Mouse (Mus musculus) liver, embryonic 14.5 days (tissue): ENCODE results near the gene Zmiz1. TPM values are rescaled to one million over a fixed set of nuclear protein-coding genes. Genes with fewer than 3 reads are reported as not detected.

Experiments used
- ATAC-seq: fragments of 200-750 bp; cut with Nextera tagmentation; 2 replicates; pipeline ENCODE4 v1.8.0; 2017; ENCODE audit warnings: moderate number of reproducible peaks, mild to moderate bottlenecking, moderate library complexity; ENCODE audit not compliant: insufficient read depth
- DNase-seq, 3 experiments: peaks; one replicate each; pipeline ENCODE4 v3.0.0-alpha.2; 2012 to 2013; ENCODE audit warnings: low read depth in 3 of 3, low spot score in 3 of 3
- H3K27ac ChIP-seq: fragments of 300-500 bp; sonication (generic); 2 replicates; pipeline ENCODE4 v1.5.1; 2014; ENCODE audit warnings: moderate library complexity, mild to moderate bottlenecking, control low read depth, inconsistent platforms
- H3K27me3 ChIP-seq: fragments of 300-500 bp; sonication (generic); 2 replicates; pipeline ENCODE4 v1.6.1; 2014; ENCODE audit warnings: mild to moderate bottlenecking, low read length, moderate library complexity; ENCODE audit not compliant: control insufficient read depth, insufficient read depth
- H3K36me3 ChIP-seq: fragments of 300-500 bp; sonication (generic); replicated peaks from 2 replicates; pipeline ENCODE4 v1.6.1; 2014; ENCODE audit warnings: low read depth; ENCODE audit not compliant: control insufficient read depth, insufficient read depth
- H3K4me1 ChIP-seq, 2 experiments: fragments of 200-500 bp in 1 of 2; fragments of 300-500 bp in 1 of 2; sonication (generic) in 1 of 2; replicated peaks; 2 replicates each; pipeline ENCODE4 v1.6.1; 2012 to 2014; ENCODE audit warnings: antibody characterized with exemption in 1 of 2, inconsistent platforms in 1 of 2, low read length in 1 of 2; ENCODE audit not compliant: control insufficient read depth in 2 of 2, insufficient read depth in 2 of 2
- H3K4me2 ChIP-seq: fragments of 300-500 bp; sonication (generic); 2 replicates; pipeline ENCODE4 v1.6.1; 2014; ENCODE audit warnings: low read depth, mild to moderate bottlenecking, control low read depth, moderate library complexity
- H3K4me3 ChIP-seq, 2 experiments: fragments of 200-500 bp in 1 of 2; fragments of 300-500 bp in 1 of 2; sonication (generic) in 1 of 2; 2 replicates each; pipeline ENCODE4 v1.5.1; 2012 to 2014; ENCODE audit warnings: low read depth in 2 of 2, low read length in 2 of 2, mild to moderate bottlenecking in 2 of 2, control low read depth in 1 of 2, inconsistent platforms in 1 of 2, moderate library complexity in 1 of 2; ENCODE audit not compliant: insufficient read depth in 1 of 2
- H3K9ac ChIP-seq: fragments of 300-500 bp; sonication (generic); replicated peaks from 2 replicates; pipeline ENCODE4 v1.6.1; 2014; ENCODE audit warnings: mild to moderate bottlenecking, control low read depth, moderate library complexity
- H3K9me3 ChIP-seq: fragments of 300-500 bp; sonication (generic); 2 replicates; pipeline ENCODE4 v1.6.1; 2016; ENCODE audit warnings: low read length, mixed read lengths; ENCODE audit not compliant: control insufficient read depth
- CTCF ChIP-seq: IDR thresholded peaks from 2 replicates; pipeline ENCODE4 v1.5.1; 2016; ENCODE audit warnings: antibody characterized with exemption, low read depth, control low read depth
- EP300 ChIP-seq: IDR thresholded peaks from 2 replicates; pipeline ENCODE4 v1.6.1; 2016; ENCODE audit warnings: antibody characterized with exemption, low read depth
- WGBS: fragments of 180-500 bp; shearing (Covaris S2); extraction: QIAGEN DNeasy Blood & Tissue Kit; methylation state at CpG from one replicate; pipeline ENCODE4 v1.1.7; 2014; ENCODE audit not compliant: insufficient replicate concordance; 5-methylcytosine and 5-hydroxymethylcytosine counted together
- microRNA-seq: library from miRNA; unstranded; fragments of <30 nt; microRNA quantifications from one replicate; pipeline ENCODE4, GENCODE M21; 2016
- polyA plus RNA-seq, 2 experiments: library from polyadenylated mRNA; depleted of rRNA in 1 of 2; stranded (reverse) in 1 of 2; unstranded in 1 of 2; fragments of >200 nt; fragmentation: Nextera tagmentation in 1 of 2; extraction: Ambion mirVana in 1 of 2; gene quantifications; 2 replicates each; pipeline versions ENCODE4 v1.2.1 to v1.2.3; 2012 to 2014

The Zmiz1 gene
- polyA plus RNA-seq, 2 experiments, result 3.4 to 4.0 TPM

GRCm38 (mm10) chr14:25711177-25711576 is 252.2 kb downstream of the Zmiz1 start:
- 56% methylated on average over 7 of the region's 7 CpGs for WGBS
- no peaks in the 10 kb centered on the region for H3K36me3 ChIP-seq
- H3K27ac ChIP-seq, result no peak overlapping the region
- no peak for TF ChIP-seq EP300
- TF ChIP-seq CTCF, result no peak
- H3K27me3 ChIP-seq, result no peaks in the 10 kb centered on the region
- no peak overlapping the region for H3K4me3 ChIP-seq
- DNase-seq (no peak), ATAC-seq (no peak)
- H3K9me3 ChIP-seq, result no peaks in the 10 kb centered on the region
- H3K9ac ChIP-seq, result no peak overlapping the region
- peaks cover 8 to 38% of the 10 kb centered on the region in 2 experiments for H3K4me1 ChIP-seq
- H3K4me2 ChIP-seq, result no peak overlapping the region

GRCm38 (mm10) chr14:25711602-25712001 is 252.6 kb downstream of the Zmiz1 start:
- Histone ChIP-seq H3K4me1 (peaks cover 8 to 38% of the 10 kb centered on the region in 2 experiments), H3K27ac (no peak overlapping the region), H3K4me2 (no peak overlapping the region), H3K4me3 (no peak overlapping the region), H3K9me3 (no peaks in the 10 kb centered on the region), H3K27me3 (no peaks in the 10 kb centered on the region), H3K36me3 (no peaks in the 10 kb centered on the region), H3K9ac (no peak overlapping the region)
- WGBS, result 64% methylated on average over 8 of the region's 8 CpGs
- no peak for DNase-seq
- no peak for ATAC-seq
- no peak for TF ChIP-seq CTCF
- TF ChIP-seq EP300, result no peak

- Histone ChIP-seq H3K36me3 (no peaks in the 10 kb centered on the region), H3K27me3 (no peaks in the 10 kb centered on the region), H3K27ac (no peak overlapping the region), H3K9me3 (no peaks in the 10 kb centered on the region), H3K4me1 (peaks cover 8 to 31% of the 10 kb centered on the region in 2 experiments), H3K4me2 (no peak overlapping the region), H3K9ac (no peak overlapping the region), H3K4me3 (no peak overlapping the region)
- DNase-seq, result no peak
- 21% methylated on average over 4 of the region's 4 CpGs for WGBS
- TF ChIP-seq CTCF (peak; percentile 63), EP300 (no peak)
- no peak for ATAC-seq
These were observed 254.5 kb downstream of the Zmiz1 start for GRCm38 (mm10) chr14:25713443-25713842.

Small RNA genes lying within 50 kb of the gene (microRNA-seq; reads per million reads assigned to microRNA genes)
- gene Mir3075, result 3.4 reads per million

Other genes starting within 250 kb of the Zmiz1 start
- gene Ppif, start 235.0 kb downstream of the Zmiz1 start, polyA plus RNA-seq (2012; rRNA removed), result 42.5 and 44.2 TPM in 2 replicates
- gene Ppif, start 235.0 kb downstream of the Zmiz1 start, polyA plus RNA-seq (2014; fragmentation: Nextera tagmentation; extraction: Ambion mirVana), result 28.8 and 35.7 TPM in 2 replicates